27 mouse cellular contexts compared by ENCODE assay signal in the genomic region with DNA sequence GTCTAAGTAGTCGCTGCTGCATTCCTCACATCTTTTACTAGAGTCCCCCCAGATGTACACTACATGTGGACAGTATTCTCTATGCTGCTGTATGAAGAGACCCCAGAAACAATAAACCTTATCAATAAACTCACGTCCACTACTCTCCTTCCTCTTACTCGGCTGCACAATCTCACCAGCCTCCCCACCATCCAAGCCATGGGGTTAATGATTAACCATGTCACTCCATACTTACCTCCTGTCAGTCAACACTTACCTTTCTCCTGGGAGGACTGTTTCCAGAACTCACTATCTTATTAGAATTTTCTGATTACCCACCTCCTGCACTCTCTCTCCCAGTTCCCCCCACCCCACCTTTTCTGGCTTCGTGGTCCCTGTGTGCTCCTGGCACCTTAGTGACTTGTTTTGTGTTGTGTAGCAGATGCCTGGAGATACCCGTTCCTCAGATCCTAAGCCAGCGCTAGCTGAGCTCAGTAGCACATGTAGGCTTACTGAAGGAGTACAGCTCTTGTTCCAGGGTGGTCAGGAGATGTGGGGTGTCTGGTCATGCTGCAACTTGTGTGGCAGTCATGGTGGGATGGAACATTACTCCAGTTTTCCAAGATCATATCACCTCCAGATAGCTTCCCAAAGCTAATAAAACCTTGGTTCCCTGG. TPM values are rescaled to one million over a fixed set of nuclear protein-coding genes. Genes with fewer than 3 reads are reported as not detected.
DNase-seq lines count a peak whose midpoint lies in the region; ATAC-seq lines count a peak whose summit lies in the region.
"Had no signal": no experiment of that assay in that cellular context is flagged by ENCODE, and none has a peak within 500 bp of the region (broad histone marks: within the 10 kb centered on the region; RNA-seq: fewer than 3 reads in every experiment).

No protein-coding gene starts in this region.

- 54% methylated on average over 6 of the region's 6 CpGs for WGBS in lung, embryonic 16.5 days

- no peaks in the 10 kb centered on the region for H3K4me1 ChIP-seq in lung, embryonic 16.5 days (replicated peaks; ENCODE audit: control insufficient read depth, insufficient read depth, low read length)
- H3K4me1 ChIP-seq: forebrain, embryonic 10.5 days; hindbrain, embryonic 15.5 days; midbrain, embryonic 15.5 days; neural tube, embryonic 12.5 days had no signal

- peak; percentile 12 for DNase-seq in kidney, adult 9 months
- no peak for DNase-seq in kidney, adult 11 months
- no peak for DNase-seq in lung, postnatal 4 days
- DNase-seq in kidney, postnatal 36 days, result peak; percentile 5 to 20
- DNase-seq in yolk sac, embryonic 10.5 days (ENCODE audit: low spot score), result peak; percentile 41
- no peak for DNase-seq in gastrocnemius, postnatal 25 days
- no peak for DNase-seq in right cerebral cortex, postnatal 36 days (ENCODE audit: low spot score in 2 of 2)
- DNase-seq: adrenal gland, postnatal 36 days; cerebellum, adult 9-11 months; gastrocnemius, postnatal 10 days; heart, postnatal 36 days; lung, adult 2 months; right cerebral cortex, postnatal 25 days; thymus, adult 2 months; thymus, postnatal 4 days had no signal

- ATAC-seq in lung, embryonic 16.5 days (ENCODE audit: low read depth), result peak; percentile 47; the same call in 1 of the 2 replicates
- ATAC-seq: CD4-positive, CD25-positive, alpha-beta regulatory T cell, adult 4 months; forebrain, embryonic 16.5 days; midbrain, embryonic 15.5 days had no signal

- no peaks in the 10 kb centered on the region for H3K9me3 ChIP-seq in lung, embryonic 16.5 days (ENCODE audit: control insufficient read depth, low read length)
- H3K9me3 ChIP-seq: embryonic facial prominence, embryonic 15.5 days; forebrain, embryonic 10.5 days; hindbrain, embryonic 15.5 days; midbrain, embryonic 15.5 days; neural tube, embryonic 12.5 days had no signal

- no peak overlapping the region for H3K4me2 ChIP-seq in lung, embryonic 16.5 days (ENCODE audit: low read depth, low read length)
- H3K4me2 ChIP-seq: embryonic facial prominence, embryonic 15.5 days; hindbrain, embryonic 15.5 days; midbrain, embryonic 15.5 days; neural tube, embryonic 12.5 days had no signal

- no peak overlapping the region for H3K9ac ChIP-seq in lung, embryonic 16.5 days (ENCODE audit: low read length)
- H3K9ac ChIP-seq: embryonic facial prominence, embryonic 15.5 days; hindbrain, embryonic 15.5 days; midbrain, embryonic 15.5 days; neural tube, embryonic 12.5 days had no signal

- H3K4me3 ChIP-seq in lung, embryonic 16.5 days (ENCODE audit: low read length), result no peak overlapping the region
- H3K4me3 ChIP-seq: embryonic facial prominence, embryonic 15.5 days; forebrain, embryonic 10.5 days; hindbrain, embryonic 15.5 days; midbrain, embryonic 15.5 days; neural tube, embryonic 12.5 days had no signal

- H3K27me3 ChIP-seq in lung, embryonic 16.5 days (ENCODE audit: control insufficient read depth, insufficient read depth, low read depth, low read length), result no peaks in the 10 kb centered on the region; the same call in 1 of the 2 replicates
- H3K27me3 ChIP-seq: hindbrain, embryonic 15.5 days; midbrain, embryonic 15.5 days; neural tube, embryonic 12.5 days had no signal

- no peaks in the 10 kb centered on the region for H3K36me3 ChIP-seq in lung, embryonic 16.5 days (ENCODE audit: control insufficient read depth, insufficient read depth, low read length)
- H3K36me3 ChIP-seq: embryonic facial prominence, embryonic 15.5 days; forebrain, embryonic 10.5 days; neural tube, embryonic 12.5 days had no signal

- H3K27ac ChIP-seq in lung, embryonic 16.5 days (ENCODE audit: low read length), result no peak overlapping the region
- H3K27ac ChIP-seq: embryonic facial prominence, embryonic 15.5 days; forebrain, embryonic 10.5 days; hindbrain, embryonic 15.5 days; macrophage; midbrain, embryonic 15.5 days; neural tube, embryonic 12.5 days had no signal

RNA-seq across cellular contexts. Expression of a gene that starts 15.8 kb away (rescaled TPM):
- 0.11 and 0.15 TPM in 2 replicates for polyA plus RNA-seq in lung, embryonic 16.5 days (2015; fragmentation: Nextera tagmentation; extraction: Ambion mirVana)
- total RNA-seq in gastrocnemius, postnatal 25 days (2021), result not detected
- total RNA-seq: common myeloid progenitor, adult 5-6 weeks; heart, adult 8-10 months; heart, postnatal 36 days had no signal
- polyA plus RNA-seq: CD4-positive, CD25-positive, alpha-beta regulatory T cell, adult 4 months had no signal

RNA-seq across cellular contexts. Expression of a gene that starts 54.6 kb away (rescaled TPM):
- polyA plus RNA-seq in lung, embryonic 16.5 days (2015; fragmentation: Nextera tagmentation; extraction: Ambion mirVana), result 1.0 and 2.2 TPM in 2 replicates
- total RNA-seq in gastrocnemius, postnatal 25 days (2021), result under 1 TPM in 1 of 2 experiments, not detected in 1; 0.21 TPM
- total RNA-seq: ES-E14; heart, postnatal 36 days had no signal
- polyA plus RNA-seq: macrophage had no signal

Comparison
In these comparisons a context has a peak if more than half of its experiments do, and no peak if none do; other contexts are left out.
1. DNase-seq: peak in kidney, adult 9 months (single experiment), kidney, postnatal 36 days (2 of 2) and yolk sac, embryonic 10.5 days (single experiment); none in kidney, adult 11 months (single experiment), lung, postnatal 4 days (0 of 2), gastrocnemius, postnatal 25 days (single experiment) and right cerebral cortex, postnatal 36 days (0 of 2).